Mouse (Mus musculus): ENCODE measurements around the gene Siae. TPM values are rescaled to one million over a fixed set of nuclear protein-coding genes. Genes with fewer than 3 reads are reported as not detected.

The Siae gene
- polyA plus RNA-seq, 1 experiment from 2014 or later: 14.9 TPM

GRCm38 (mm10) chr9:37567019-37567418 is 11.5 kb downstream of the Siae start:
- Histone ChIP-seq H3K9ac (ENCODE audit: low read length) (no peak overlapping the region), H3K9me3 (ENCODE audit: control insufficient read depth, low read length) (no peaks in the 10 kb centered on the region), H3K4me2 (ENCODE audit: low read depth, low read length) (no peak overlapping the region), H3K27ac (ENCODE audit: low read length) (no peak overlapping the region), H3K4me3 (ENCODE audit: low read length) (no peak overlapping the region), H3K27me3 (ENCODE audit: control insufficient read depth, insufficient read depth, low read depth, low read length) (no peaks in the 10 kb centered on the region), H3K36me3 (ENCODE audit: control insufficient read depth, insufficient read depth, low read length) (no peaks in the 10 kb centered on the region), H3K4me1 (replicated peaks; ENCODE audit: control insufficient read depth, insufficient read depth, low read length) (peaks cover 20% of the 10 kb centered on the region)
- WGBS: 93% methylated on average over 2 of the region's 2 CpGs
- ATAC-seq (ENCODE audit: low read depth): no peak

GRCm38 (mm10) chr9:37567454-37567853 is 12.0 kb downstream of the Siae start:
- Histone ChIP-seq H3K4me2 (ENCODE audit: low read depth, low read length) (peak overlapping the region; percentile 39), H3K4me3 (ENCODE audit: low read length) (no peak overlapping the region), H3K36me3 (ENCODE audit: control insufficient read depth, insufficient read depth, low read length) (no peaks in the 10 kb centered on the region), H3K9me3 (ENCODE audit: control insufficient read depth, low read length) (no peaks in the 10 kb centered on the region), H3K4me1 (replicated peaks; ENCODE audit: control insufficient read depth, insufficient read depth, low read length) (peaks cover 20% of the 10 kb centered on the region), H3K27ac (ENCODE audit: low read length) (peak overlapping the region; percentile 45; the same call in 1 of the 2 replicates), H3K27me3 (ENCODE audit: control insufficient read depth, insufficient read depth, low read depth, low read length) (no peaks in the 10 kb centered on the region), H3K9ac (ENCODE audit: low read length) (no peak overlapping the region)
- 43% methylated on average over 5 of the region's 5 CpGs for WGBS
- ATAC-seq (ENCODE audit: low read depth): no peak

GRCm38 (mm10) chr9:37567892-37568604 is 12.6 kb downstream of the Siae start:
- Histone ChIP-seq H3K4me2 (ENCODE audit: low read depth, low read length) (peak overlapping the region; percentile 39), H3K4me1 (replicated peaks; ENCODE audit: control insufficient read depth, insufficient read depth, low read length) (peaks cover 20% of the 10 kb centered on the region), H3K9ac (ENCODE audit: low read length) (peak overlapping the region; percentile 29), H3K4me3 (ENCODE audit: low read length) (peak overlapping the region; percentile 23; the same call in 1 of the 2 replicates), H3K27ac (ENCODE audit: low read length) (peak overlapping the region; percentile 45), H3K9me3 (ENCODE audit: control insufficient read depth, low read length) (no peaks in the 10 kb centered on the region), H3K27me3 (ENCODE audit: control insufficient read depth, insufficient read depth, low read depth, low read length) (no peaks in the 10 kb centered on the region), H3K36me3 (ENCODE audit: control insufficient read depth, insufficient read depth, low read length) (no peaks in the 10 kb centered on the region)
- 21% methylated on average over 15 of the region's 15 CpGs for WGBS
- ATAC-seq (ENCODE audit: low read depth): peak; percentile 81

- Histone ChIP-seq H3K27ac (ENCODE audit: low read length) (peak overlapping the region; percentile 45; the same call in 1 of the 2 replicates), H3K9ac (ENCODE audit: low read length) (peak overlapping the region; percentile 29; the same call in 1 of the 2 replicates), H3K27me3 (ENCODE audit: control insufficient read depth, insufficient read depth, low read depth, low read length) (no peaks in the 10 kb centered on the region), H3K4me1 (replicated peaks; ENCODE audit: control insufficient read depth, insufficient read depth, low read length) (peaks cover 20% of the 10 kb centered on the region), H3K9me3 (ENCODE audit: control insufficient read depth, low read length) (no peaks in the 10 kb centered on the region), H3K4me2 (ENCODE audit: low read depth, low read length) (peak overlapping the region; percentile 39), H3K4me3 (ENCODE audit: low read length) (no peak overlapping the region), H3K36me3 (ENCODE audit: control insufficient read depth, insufficient read depth, low read length) (no peaks in the 10 kb centered on the region)
- peak; percentile 64; the same call in 1 of the 2 replicates for ATAC-seq (ENCODE audit: low read depth)
- WGBS: 35% methylated on average over 4 of the region's 4 CpGs
Measured at GRCm38 (mm10) chr9:37568605-37569214, 13.2 kb downstream of the Siae start.

GRCm38 (mm10) chr9:37569231-37569835 is 13.8 kb downstream of the Siae start:
- H3K27me3 ChIP-seq (ENCODE audit: control insufficient read depth, insufficient read depth, low read depth, low read length): no peaks in the 10 kb centered on the region
- ATAC-seq (ENCODE audit: low read depth): no peak
- no peak overlapping the region for H3K27ac ChIP-seq (ENCODE audit: low read length)
- no peaks in the 10 kb centered on the region for H3K36me3 ChIP-seq (ENCODE audit: control insufficient read depth, insufficient read depth, low read length)
- H3K4me3 ChIP-seq (ENCODE audit: low read length): no peak overlapping the region
- H3K9ac ChIP-seq (ENCODE audit: low read length): no peak overlapping the region
- H3K4me1 ChIP-seq (replicated peaks; ENCODE audit: control insufficient read depth, insufficient read depth, low read length): peaks cover 20% of the 10 kb centered on the region
- no peaks in the 10 kb centered on the region for H3K9me3 ChIP-seq (ENCODE audit: control insufficient read depth, low read length)
- 52% methylated on average over 2 of the region's 2 CpGs for WGBS
- H3K4me2 ChIP-seq (ENCODE audit: low read depth, low read length): no peak overlapping the region

GRCm38 (mm10) chr9:37572204-37572876 is 16.8 kb downstream of the Siae start:
- 44% methylated on average over 3 of the region's 3 CpGs for WGBS
- no peaks in the 10 kb centered on the region for H3K9me3 ChIP-seq (ENCODE audit: control insufficient read depth, low read length)
- H3K27ac ChIP-seq (ENCODE audit: low read length): no peak overlapping the region
- H3K4me2 ChIP-seq (ENCODE audit: low read depth, low read length): no peak overlapping the region
- no peaks in the 10 kb centered on the region for H3K27me3 ChIP-seq (ENCODE audit: control insufficient read depth, insufficient read depth, low read depth, low read length)
- H3K9ac ChIP-seq (ENCODE audit: low read length): no peak overlapping the region
- no peaks in the 10 kb centered on the region for H3K36me3 ChIP-seq (ENCODE audit: control insufficient read depth, insufficient read depth, low read length)
- ATAC-seq (ENCODE audit: low read depth): no peak
- H3K4me3 ChIP-seq (ENCODE audit: low read length): no peak overlapping the region
- peaks cover 20% of the 10 kb centered on the region for H3K4me1 ChIP-seq (replicated peaks; ENCODE audit: control insufficient read depth, insufficient read depth, low read length)

GRCm38 (mm10) chr9:37576436-37576930 is 21.0 kb downstream of the Siae start:
- 30% methylated on average over 14 of the region's 14 CpGs for WGBS
- no peaks in the 10 kb centered on the region for H3K36me3 ChIP-seq (ENCODE audit: control insufficient read depth, insufficient read depth, low read length)
- no peaks in the 10 kb centered on the region for H3K27me3 ChIP-seq (ENCODE audit: control insufficient read depth, insufficient read depth, low read depth, low read length)
- no peak overlapping the region for H3K9ac ChIP-seq (ENCODE audit: low read length)
- no peaks in the 10 kb centered on the region for H3K4me1 ChIP-seq (replicated peaks; ENCODE audit: control insufficient read depth, insufficient read depth, low read length)
- no peak for ATAC-seq (ENCODE audit: low read depth)
- no peak overlapping the region for H3K4me2 ChIP-seq (ENCODE audit: low read depth, low read length)
- H3K27ac ChIP-seq (ENCODE audit: low read length): no peak overlapping the region
- no peak overlapping the region for H3K4me3 ChIP-seq (ENCODE audit: low read length)
- no peaks in the 10 kb centered on the region for H3K9me3 ChIP-seq (ENCODE audit: control insufficient read depth, low read length)

GRCm38 (mm10) chr9:37583594-37583993 is 28.1 kb downstream of the Siae start:
- Histone ChIP-seq H3K9ac (ENCODE audit: low read length) (no peak overlapping the region), H3K4me1 (replicated peaks; ENCODE audit: control insufficient read depth, insufficient read depth, low read length) (no peaks in the 10 kb centered on the region), H3K36me3 (ENCODE audit: control insufficient read depth, insufficient read depth, low read length) (no peaks in the 10 kb centered on the region), H3K4me3 (ENCODE audit: low read length) (no peak overlapping the region), H3K27me3 (ENCODE audit: control insufficient read depth, insufficient read depth, low read depth, low read length) (no peaks in the 10 kb centered on the region), H3K27ac (ENCODE audit: low read length) (no peak overlapping the region), H3K9me3 (ENCODE audit: control insufficient read depth, low read length) (no peaks in the 10 kb centered on the region), H3K4me2 (ENCODE audit: low read depth, low read length) (no peak overlapping the region)
- ATAC-seq (ENCODE audit: low read depth): no peak
- 81% methylated on average over 5 of the region's 5 CpGs for WGBS

GRCm38 (mm10) chr9:37586718-37587117 is 31.2 kb downstream of the Siae start:
- Histone ChIP-seq H3K27me3 (ENCODE audit: control insufficient read depth, insufficient read depth, low read depth, low read length) (no peaks in the 10 kb centered on the region), H3K4me1 (replicated peaks; ENCODE audit: control insufficient read depth, insufficient read depth, low read length) (no peaks in the 10 kb centered on the region), H3K9me3 (ENCODE audit: control insufficient read depth, low read length) (no peaks in the 10 kb centered on the region), H3K4me2 (ENCODE audit: low read depth, low read length) (no peak overlapping the region), H3K36me3 (ENCODE audit: control insufficient read depth, insufficient read depth, low read length) (no peaks in the 10 kb centered on the region), H3K4me3 (ENCODE audit: low read length) (no peak overlapping the region), H3K9ac (ENCODE audit: low read length) (no peak overlapping the region), H3K27ac (ENCODE audit: low read length) (no peak overlapping the region)
- 63% methylated on average over 4 of the region's 4 CpGs for WGBS
- ATAC-seq (ENCODE audit: low read depth): no peak
